Mouse (Mus musculus) bone marrow, adult 2 months (tissue): ENCODE measurements at regions not wholly inside any gene's neighbourhood (a gene's known extent, or its start where the extent isn't known, plus 50 kb on each side); places are given as distances from the start of the nearest gene placed in this dataset.

Experiments used
- CTCF ChIP-seq: fragments of 200-500 bp; IDR thresholded peaks from 2 replicates; pipeline ENCODE4 v1.5.1; 2011; ENCODE audit warnings: low read length, control low read depth; ENCODE audit not compliant: control insufficient read depth, insufficient read depth
- POLR2A ChIP-seq: fragments of 200-500 bp; IDR thresholded peaks from 2 replicates; pipeline ENCODE4 v1.6.1; 2011; ENCODE audit warnings: low read depth, mild to moderate bottlenecking, control low read depth, low read length, borderline replicate concordance; ENCODE audit not compliant: control insufficient read depth

DNA sequence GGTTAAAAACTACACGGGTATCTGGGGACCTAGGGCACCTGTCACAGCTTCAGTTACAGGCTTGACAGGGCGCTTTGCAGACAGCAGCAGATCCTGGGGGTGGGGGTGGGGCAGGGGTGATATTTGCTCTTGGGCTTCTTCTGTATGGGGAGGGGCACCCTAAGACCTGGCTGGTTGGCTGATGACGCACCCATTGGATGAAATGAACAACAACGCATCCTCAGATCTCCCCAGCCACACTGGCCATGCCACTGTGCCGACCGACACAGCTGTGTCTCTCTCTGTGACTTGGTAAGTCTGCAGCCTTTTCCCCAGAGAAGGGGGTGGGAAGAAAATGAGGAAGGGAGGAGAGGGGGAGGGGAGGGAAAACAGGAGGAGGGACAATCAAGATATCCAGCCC, 114.3 kb downstream of the Tfap2c start:
- TF ChIP-seq POLR2A (no peak), CTCF (no peak)
